Mouse (Mus musculus): Measurements from ENCODE around the gene Mocs3. TPM values are rescaled to one million over a fixed set of nuclear protein-coding genes. Genes with fewer than 3 reads are reported as not detected.

The Mocs3 gene
- polyA plus RNA-seq (2012; rRNA removed), result 41.5 and 41.8 TPM in 2 replicates

GRCm38 (mm10) chr2:168230026-168230728 lies at the start of gene Mocs3, which contains the start of the genes Gm20716 and Dpm1:
Mocs3 (plus strand) TSS chr2:168230622.
Gm20716 (minus strand) TSS chr2:168230364.
Dpm1 (minus strand) TSS chr2:168230591.

GRCm38 (mm10) chr2:168206725-168207644 lies 23.4 kb upstream of the Mocs3 start, which contains the start of gene Adnp:
Adnp (minus strand) TSS chr2:168207112.

GRCm38 (mm10) chr2:168281582-168281981 lies 51.2 kb downstream of the Mocs3 start, which contains the start of gene Kcng1:
Kcng1 (minus strand) TSS chr2:168281736.

Other genes starting within 250 kb of the Mocs3 start
- 3.4 and 5.3 TPM in 2 replicates for gene Ripor3, start 220.0 kb upstream of the Mocs3 start, polyA plus RNA-seq (2012; rRNA removed)
- gene Pard6b, start 149.6 kb upstream of the Mocs3 start, polyA plus RNA-seq (2012; rRNA removed), result 20.7 and 22.4 TPM in 2 replicates
- gene Adnp, start 23.5 kb upstream of the Mocs3 start, polyA plus RNA-seq (2012; rRNA removed), result 11.9 and 14.2 TPM in 2 replicates
- 0.39 TPM in 1 of 2 replicates, not detected in the other for gene Gm20716, start 258 bp upstream of the Mocs3 start, polyA plus RNA-seq (2012; rRNA removed)
- gene Dpm1, start within 50 bp of the Mocs3 start, polyA plus RNA-seq (2012; rRNA removed), result 18.5 and 25.2 TPM in 2 replicates
- gene Kcng1, start 51.1 kb downstream of the Mocs3 start, polyA plus RNA-seq (2012; rRNA removed), result 0.47 and 1.1 TPM in 2 replicates